Mouse (Mus musculus): ENCODE results near the gene Son.

DNA sequence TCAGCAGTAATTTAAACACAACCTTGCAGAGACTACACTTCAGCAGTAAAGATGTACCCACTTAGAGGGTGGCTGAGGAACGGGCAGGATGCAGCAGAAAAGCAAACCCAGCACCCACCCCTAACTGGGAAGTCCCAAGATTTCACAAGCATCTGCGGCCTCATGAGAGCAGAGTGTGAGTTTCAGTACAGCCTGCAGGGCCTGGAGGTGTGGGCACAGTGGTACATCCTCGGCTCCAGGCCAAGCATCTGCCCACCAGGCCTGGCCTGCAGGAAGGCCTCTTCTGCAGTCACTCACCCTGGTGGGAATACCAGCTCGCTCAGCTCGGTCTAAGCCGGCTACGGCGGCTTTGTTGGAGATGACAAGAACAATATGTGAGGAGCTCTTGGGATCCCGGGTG, 24.2 kb upstream of the Son start:
- TF ChIP-seq GATA1 (IDR thresholded peaks at IDR 0.05; ENCODE audit: borderline replicate concordance, low read length), result no peak
- TF ChIP-seq FLI1 (IDR thresholded peaks at IDR 0.05; ENCODE audit: low read length), result no peak
